Mouse (Mus musculus): ENCODE data around the gene Zic5.

Zic5 gene

DNA sequence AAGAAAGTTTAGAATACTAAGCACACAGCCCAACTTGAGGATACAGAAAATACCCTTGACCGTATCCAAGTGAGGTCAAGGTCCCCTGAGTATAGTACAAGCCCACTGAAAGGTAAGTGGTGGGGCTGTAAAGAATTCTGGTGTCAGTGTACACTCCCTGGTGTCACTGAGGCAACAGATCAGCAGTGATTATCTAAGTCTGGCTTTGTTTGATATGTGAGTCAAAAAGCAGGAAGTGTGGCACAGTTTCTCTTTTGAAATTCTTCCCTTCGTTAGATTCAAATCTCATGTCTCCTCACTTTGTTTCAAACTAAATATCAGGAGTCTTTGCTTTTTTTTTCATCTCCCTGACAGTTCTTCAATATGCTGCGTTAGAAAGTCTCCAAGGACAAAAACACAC is 32.9 kb downstream of the Zic5 start:
- TF ChIP-seq GATA4 (IDR thresholded peaks at IDR 0.05; ENCODE audit: insufficient replicate concordance, low read length), result no peak

DNA sequence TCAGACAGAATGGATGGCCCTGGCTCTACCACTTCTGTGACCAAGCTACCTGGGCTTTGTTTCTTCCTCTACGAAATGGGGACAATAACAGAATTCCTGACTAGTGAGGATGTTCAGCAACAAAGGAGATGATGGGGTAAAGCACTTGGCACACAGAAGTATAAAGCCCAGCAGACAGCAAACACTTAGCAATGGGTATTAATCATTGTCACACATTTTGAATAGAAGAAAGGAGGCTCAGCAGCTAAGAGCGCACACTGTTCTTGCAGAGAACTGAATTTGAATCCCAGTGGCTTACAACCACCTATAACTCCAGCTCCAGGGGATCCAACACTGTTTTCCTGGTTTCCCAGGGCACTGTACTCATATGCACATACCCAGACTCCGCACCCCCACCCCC is 37.8 kb downstream of the Zic5 start:
- no peak for TF ChIP-seq GATA4 (IDR thresholded peaks at IDR 0.05; ENCODE audit: insufficient replicate concordance, low read length)

DNA sequence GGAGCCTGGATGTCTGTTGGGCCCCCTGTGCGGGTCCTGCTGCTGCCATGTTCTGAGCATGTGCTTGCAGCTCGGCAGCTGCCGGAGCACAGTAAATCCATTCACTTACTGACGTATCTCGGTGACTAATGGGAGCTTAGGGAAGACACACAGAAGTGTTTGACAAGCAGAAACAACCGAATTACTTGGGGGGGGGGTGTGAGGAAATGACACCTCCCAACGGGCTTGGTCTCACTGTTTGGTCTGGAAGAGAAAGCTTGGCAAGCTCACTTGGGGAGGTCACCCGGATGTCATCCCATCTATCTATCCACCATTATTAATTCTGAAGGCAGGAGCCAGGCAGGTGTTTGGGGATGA is 38.3 kb downstream of the Zic5 start:
- no peak for TF ChIP-seq GATA4 (IDR thresholded peaks at IDR 0.05; ENCODE audit: insufficient replicate concordance, low read length)

DNA sequence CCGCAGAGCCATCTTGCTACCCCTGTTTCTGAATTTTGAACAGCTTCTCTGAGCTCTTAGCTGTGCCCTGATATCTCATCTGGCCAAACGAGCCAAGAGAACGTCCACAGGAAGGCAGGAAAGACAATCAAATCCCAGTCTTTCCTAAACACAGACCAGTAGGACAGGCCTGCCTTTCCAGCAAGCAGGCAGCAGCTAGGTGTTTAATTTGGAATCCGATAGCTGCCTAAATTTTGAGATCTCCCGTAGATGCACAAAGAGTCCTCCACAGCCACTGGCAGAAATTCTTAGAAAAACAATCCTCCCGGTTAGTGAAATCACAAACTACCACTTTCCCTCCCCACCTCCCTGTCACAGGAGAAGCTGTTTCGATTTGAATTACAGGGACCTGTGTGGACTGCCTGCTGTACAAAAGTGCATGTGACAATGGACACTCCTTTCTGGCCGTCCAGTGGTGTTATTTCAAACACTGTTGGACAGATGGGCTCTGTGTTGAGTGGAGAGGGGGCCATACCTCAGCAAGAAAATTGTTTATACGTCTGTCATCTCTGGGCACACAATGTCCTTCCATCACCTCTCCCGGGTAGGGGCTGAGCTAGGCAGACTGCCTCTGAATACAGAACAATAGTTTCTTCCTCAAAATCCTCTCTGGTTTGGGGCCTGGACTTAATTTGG is 38.8 kb downstream of the Zic5 start:
- no peak for TF ChIP-seq GATA4 (IDR thresholded peaks at IDR 0.05; ENCODE audit: insufficient replicate concordance, low read length)

DNA sequence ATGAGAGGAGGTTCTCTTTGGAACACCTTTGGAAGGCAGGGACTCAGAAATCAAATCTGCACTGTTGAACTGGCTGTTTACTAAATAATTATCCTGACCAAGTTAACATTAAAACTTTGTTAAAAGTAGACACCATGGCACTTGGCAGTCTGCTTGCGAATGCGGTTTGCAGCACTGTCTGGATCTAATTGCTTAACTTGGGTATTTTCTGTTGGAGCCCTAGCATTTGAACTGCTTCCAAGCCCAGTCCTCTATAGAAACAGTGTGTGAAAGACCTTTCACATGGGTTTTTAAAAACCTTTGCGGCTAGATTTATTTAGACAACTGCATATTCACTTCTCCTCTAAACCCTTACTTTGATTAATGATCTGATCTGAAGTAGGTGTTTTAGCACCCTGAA is 41.0 kb downstream of the Zic5 start:
- TF ChIP-seq GATA4 (IDR thresholded peaks at IDR 0.05; ENCODE audit: insufficient replicate concordance, low read length), result no peak

DNA sequence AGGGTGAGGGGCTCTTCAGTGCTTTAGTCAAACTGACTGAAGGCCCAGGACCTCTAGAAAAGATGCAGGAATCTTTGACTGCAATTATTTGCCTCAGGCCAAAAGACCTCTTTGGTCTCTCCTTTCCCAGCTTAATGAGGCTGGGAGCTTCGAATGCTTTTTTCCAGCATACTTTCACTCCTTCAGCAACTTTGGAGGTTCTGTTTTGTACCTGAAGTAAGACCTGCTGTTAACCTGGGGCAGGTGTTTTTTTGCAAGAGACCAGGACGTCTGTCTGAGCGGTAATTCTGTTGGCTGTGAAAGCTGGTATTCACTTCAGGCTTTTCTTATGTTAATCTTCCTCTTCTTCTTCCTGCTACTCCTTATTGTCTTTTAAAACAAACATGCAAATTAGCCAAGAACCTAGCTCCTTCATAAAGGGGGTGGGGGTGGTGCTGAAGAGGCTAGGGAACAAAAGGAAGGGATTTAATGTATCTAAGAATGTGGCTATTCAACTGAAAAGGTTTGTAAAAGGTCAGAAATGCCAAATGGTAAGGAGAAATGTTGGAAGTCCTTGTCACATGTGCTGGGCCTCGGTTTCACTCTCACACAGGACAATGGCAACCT is 49.2 kb downstream of the Zic5 start:
- no peak for TF ChIP-seq GATA4 (IDR thresholded peaks at IDR 0.05; ENCODE audit: insufficient replicate concordance, low read length)

DNA sequence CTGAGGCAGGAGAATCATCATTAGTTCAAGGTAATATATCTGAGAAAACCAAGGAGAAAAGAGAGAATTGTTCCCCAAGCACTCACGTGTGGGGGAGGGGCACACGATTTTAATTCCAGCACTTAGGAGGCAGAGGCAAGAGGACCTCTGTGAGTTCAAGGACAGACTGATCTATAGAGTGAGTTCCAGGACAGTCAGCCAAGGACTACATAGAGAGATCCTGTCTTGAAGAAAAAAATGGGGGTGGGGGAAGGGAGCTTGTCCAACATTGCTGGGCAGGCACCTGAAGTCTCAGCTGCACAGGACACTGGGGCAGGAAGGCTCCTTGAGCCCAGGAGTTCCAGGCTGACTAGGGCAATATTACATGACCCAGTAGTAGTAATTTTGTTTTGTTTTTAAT is 50.7 kb downstream of the Zic5 start:
- no peak for TF ChIP-seq GATA4 (IDR thresholded peaks at IDR 0.05; ENCODE audit: insufficient replicate concordance, low read length)

DNA sequence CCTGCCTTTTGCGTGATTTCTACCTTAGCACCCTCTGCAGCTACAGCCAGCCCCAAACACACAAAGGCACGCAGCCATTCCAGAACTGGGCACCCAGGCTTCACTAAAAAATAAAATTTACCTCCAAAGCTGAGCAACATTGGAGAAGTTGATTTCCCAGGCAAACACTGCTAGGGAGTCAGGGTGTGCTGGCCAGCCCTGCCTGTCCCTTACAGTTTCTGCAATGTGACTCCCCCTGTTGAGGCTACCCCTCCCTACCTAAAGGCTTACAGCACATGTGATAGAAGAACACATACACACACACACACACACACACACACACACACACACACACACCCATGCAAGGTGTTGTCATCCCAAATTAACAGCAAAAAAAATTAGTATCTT is 51.9 kb downstream of the Zic5 start:
- no peak for TF ChIP-seq GATA4 (IDR thresholded peaks at IDR 0.05; ENCODE audit: insufficient replicate concordance, low read length)

DNA sequence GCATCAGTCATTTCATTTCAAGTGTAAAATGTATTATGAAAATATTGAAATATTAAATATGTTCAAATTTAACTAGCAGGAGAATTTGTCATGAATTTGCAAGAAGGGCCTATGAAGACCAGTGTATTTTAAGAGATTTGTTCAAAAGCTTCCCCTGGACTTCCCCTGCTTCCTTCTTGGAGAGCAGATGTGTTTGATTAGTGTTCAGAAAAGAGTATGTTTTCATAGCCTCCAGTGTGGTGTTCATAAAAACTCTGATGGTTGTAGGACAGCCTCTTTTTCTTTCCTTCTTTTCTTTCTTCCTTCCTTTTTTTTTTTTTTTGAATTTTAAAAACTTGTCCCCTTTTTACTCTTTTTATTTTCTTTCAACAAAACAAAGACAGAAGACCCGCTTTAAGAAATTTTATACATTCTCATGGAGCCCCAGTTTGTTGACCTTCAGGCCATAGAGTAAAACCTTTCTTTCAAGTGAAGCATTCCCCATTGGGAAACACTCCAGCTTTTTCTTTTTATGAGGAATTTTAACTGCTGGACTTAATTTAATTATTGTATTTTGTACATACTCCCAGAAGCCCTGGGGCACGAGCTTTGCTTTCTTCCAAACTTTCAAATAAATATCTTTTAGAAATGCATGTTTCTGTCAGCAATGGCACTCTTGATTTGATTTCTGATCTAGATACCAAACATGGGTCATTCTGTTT is 52.5 kb downstream of the Zic5 start:
- no peak for TF ChIP-seq GATA4 (IDR thresholded peaks at IDR 0.05; ENCODE audit: insufficient replicate concordance, low read length)
